Mouse (Mus musculus): ENCODE results near the gene Ror2.

GRCm38 (mm10) chr13:53176695-53177423 is 109.1 kb downstream of the Ror2 start:
- TF ChIP-seq CTCF (IDR thresholded peaks at IDR 0.05; ENCODE audit: low read depth, low read length) (no peak), POLR2A (IDR thresholded peaks at IDR 0.05; ENCODE audit: extremely low read depth, insufficient read depth, low read length) (no peak)

Measured in liver, adult 2 months (tissue).